Mouse (Mus musculus) embryo, embryonic 11 days (tissue): ENCODE results near the gene Blmh.
"Not testable (repeated sequence)": the region's sequence is repeated elsewhere in the genome, so short reads cannot be mapped to it uniquely, and the experiment has no call there.

Experiments used
- DNase-seq: peaks from one replicate; pipeline ENCODE4 v3.0.0-alpha.2; 2015

The Blmh gene

DNA sequence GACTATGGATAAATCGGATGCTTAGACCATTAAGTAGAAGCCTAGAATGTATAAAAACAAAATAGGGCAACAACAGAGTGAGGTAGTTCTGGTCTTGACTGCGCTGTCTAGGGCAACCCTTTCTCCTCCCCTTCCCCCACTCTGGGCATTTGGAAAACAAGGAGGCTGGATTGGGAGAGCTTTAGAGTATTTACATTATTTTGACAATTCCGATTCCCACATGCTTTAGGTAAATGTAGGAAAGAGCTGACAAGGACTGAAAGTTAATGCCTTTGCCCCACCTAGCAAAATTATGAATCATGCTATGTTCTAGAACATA, 7.4 kb upstream of the Blmh start:
- DNase-seq, result peak; percentile 47

- DNase-seq, result no peak
Observed at GRCm38 (mm10) chr11:76920607-76921006, 4.0 kb upstream of the Blmh start.

DNA sequence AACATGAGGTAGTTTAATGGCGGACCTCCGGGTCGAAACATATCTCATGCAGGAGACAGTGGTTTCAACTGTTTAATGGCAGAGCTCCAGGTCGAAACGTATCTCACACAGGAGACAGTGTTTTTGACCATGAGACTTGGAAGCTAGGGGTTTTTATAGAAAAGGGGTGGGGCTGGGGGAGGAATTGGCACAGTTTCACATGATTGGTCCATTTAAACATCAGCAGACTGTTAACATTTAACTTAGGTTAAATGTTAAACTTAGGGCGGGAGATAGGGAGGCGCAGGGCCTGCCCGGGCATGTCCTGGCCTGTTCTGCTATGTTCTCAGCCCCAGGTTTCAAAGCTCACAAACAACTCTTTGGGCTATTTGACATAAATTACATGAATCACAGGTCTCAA, 4.0 kb downstream of the Blmh start:
- not testable (repeated sequence) for DNase-seq

DNA sequence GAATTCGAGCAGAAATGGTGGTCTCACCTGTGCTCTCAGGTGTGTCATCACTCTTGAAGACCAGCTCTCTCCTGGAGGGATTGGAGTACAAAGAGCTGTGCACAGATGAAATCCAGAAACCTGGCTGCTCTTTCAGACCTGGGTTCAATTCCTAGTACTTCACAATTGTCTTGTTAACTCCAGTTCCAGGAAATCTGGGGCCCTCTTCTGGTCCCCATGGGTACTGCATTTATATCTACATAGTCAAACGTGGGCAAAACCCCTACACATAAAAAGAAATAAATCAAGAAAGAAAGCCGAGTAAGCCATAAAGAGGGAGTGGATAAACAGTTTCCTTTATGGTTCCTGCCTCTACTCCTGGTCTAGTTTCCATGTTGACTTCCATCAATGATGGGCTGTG, 8.6 kb downstream of the Blmh start:
- no peak for DNase-seq

DNA sequence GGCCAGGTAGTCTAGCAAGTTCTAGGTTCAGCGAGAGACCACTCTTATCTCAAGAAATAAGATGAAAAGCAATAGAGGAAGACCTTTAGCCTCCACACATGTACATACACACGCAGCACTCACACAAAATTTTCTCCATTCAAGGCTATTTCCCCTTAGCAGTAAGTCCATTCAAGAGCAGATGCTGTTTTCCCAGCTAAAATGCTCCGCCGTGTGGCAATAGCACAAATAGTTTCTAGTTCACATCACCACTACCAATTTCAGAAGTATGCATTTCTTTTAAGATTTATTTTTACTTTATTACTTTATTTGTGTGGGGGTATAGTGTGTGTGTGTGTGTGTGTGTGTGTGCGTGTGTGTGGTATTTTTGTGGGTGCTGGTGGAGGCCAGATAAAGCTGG, 12.0 kb downstream of the Blmh start:
- DNase-seq, result no peak

- DNase-seq, result no peak
Observed at GRCm38 (mm10) chr11:76944839-76945238, 20.2 kb downstream of the Blmh start.

- DNase-seq, result peak; percentile 95
Observed at GRCm38 (mm10) chr11:76945386-76946202, 21.0 kb downstream of the Blmh start.

- DNase-seq, result peak; percentile 37
Observed at GRCm38 (mm10) chr11:76946203-76946585, 21.6 kb downstream of the Blmh start.

GRCm38 (mm10) chr11:76953536-76953935, 28.9 kb downstream of the Blmh start:
- no peak for DNase-seq

GRCm38 (mm10) chr11:76965703-76966102, 41.1 kb downstream of the Blmh start:
- DNase-seq, result no peak

- no peak for DNase-seq
Observed at GRCm38 (mm10) chr11:76970328-76970727, 45.7 kb downstream of the Blmh start.

DNA sequence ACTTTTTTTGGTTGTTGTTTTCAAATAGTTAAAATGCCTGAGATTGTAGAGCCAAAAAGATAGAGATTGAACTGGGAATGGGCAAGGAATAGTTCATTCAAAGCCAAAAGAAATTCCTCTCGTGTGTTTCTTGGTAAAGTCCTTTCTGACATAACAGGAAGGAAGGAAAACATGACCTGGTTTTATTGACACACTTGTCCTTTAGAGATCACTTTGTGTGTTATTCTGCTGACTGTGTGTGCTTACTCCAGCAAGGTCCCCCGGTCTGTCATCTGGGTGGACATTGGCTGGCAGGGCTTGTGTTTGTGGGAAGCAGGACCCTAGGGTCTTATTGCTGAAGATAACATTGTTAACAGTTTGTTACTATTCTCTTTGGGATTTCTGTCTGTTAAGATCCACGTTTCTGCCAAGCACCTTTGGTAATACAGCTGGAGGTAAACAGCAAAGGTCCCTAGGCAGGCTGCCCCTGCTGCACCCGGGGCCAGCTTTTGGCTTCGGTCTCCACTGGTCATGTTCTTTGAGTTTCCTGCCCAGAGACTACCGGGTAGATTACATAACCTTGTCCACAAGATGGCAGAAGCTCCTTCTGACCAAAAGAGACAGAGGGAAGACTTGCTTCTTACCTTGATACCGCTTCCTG, 50.2 kb downstream of the Blmh start:
- no peak for DNase-seq

GRCm38 (mm10) chr11:76981570-76982141, 57.0 kb downstream of the Blmh start:
- DNase-seq, result no peak

DNA sequence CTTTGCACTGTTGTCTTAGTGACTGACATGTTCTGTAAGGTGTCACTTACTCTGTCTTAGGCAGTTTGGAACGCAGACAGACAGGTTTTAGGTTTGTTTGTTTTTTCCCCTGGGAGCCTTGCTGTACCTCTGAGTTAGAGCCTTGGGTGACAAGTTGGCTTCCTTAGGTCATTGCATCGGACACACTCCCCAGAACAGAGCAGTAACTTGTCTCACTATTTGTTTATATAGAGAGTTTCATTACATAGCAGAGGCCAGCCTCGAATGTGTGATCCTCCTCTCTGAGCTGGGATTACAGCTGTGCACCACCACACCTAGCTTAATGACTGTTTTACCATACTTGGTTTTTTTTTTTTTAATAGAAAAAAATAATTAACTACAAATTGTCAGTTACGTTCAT, 57.8 kb downstream of the Blmh start:
- no peak for DNase-seq

DNA sequence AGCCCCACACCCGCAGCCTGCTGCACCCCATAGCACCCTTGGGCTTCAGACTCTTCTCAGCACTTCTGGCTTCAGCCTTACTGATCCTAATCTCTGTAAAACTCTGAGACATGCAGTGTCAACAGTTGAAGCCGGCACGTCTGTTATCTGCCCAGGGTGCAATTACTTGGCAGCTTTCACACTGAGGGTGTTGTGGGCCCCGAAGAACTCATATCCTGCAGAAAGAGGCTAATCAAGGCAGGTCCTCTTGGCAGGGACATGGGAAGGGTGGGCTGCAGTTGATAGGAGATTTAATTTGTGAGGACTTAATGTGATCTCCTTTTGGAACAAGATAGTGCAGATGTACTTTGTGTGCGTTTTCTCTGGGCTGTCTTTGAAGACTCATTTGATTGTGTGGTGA, 59.0 kb downstream of the Blmh start:
- DNase-seq, result no peak

GRCm38 (mm10) chr11:76984173-76984572, 59.6 kb downstream of the Blmh start:
- no peak for DNase-seq

DNA sequence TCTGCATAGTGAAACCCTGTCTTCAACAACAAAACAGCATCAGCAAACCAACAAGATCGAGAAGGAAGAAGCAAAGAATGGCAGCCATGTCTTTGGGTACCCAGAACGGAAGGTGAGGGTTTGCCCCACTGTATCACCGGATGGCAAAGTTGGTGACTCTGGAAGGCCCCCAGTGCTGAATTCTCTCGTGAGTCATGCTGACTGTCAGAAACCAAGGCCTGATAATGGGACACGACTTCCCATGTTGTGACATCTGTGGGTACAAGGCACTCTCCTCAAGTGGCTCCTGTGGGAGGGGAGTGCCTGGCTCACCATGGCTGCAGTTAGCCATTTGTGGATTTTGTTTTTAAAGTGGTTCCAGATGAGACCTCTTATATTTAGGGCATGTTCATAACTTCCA, 66.2 kb downstream of the Blmh start:
- DNase-seq, result no peak

- DNase-seq, result no peak
Observed at GRCm38 (mm10) chr11:76992886-76993285, 68.3 kb downstream of the Blmh start.

- DNase-seq, result no peak
Observed at GRCm38 (mm10) chr11:76995966-76996672, 71.5 kb downstream of the Blmh start.

- DNase-seq, result peak; percentile 89
Observed at GRCm38 (mm10) chr11:76997305-76997704, 72.7 kb downstream of the Blmh start.

DNA sequence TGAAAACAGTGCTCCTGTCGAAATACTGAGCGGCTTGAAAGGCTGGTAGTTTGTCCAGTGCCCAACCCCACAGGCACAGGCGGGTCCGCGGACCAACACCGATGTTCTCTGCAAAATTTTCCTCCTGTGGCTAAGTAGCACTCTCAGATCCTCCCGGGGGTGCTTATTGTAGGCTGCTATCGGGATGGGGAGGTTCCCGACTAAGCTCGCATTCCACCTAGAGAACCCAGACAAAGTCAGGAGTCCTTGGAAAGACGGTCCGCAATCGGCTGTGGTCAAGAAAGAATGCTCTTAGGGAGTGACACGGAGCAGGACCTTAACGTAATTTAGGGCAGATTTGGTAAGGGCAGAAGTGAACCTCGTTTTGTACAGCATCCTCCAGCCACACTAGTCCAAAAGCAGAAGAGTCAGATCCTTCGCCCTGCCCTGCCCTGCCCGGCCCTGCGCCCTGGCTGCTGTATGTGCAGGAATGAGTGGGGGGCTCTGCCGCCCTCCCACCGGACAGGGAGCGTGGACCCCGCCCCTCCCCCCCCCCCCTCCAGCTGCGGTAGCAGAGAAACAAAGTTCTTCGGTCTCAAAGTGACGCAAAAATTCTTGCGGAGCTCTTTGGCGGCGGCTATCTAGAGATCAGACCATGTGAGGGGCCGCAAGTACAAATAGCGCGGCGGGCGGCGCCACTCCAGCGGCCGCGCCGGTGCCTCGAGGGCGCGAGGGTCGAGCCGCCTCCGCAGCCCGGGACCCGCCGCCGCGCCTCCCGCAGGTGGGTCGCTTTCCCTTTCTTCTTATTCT, 73.5 kb downstream of the Blmh start, which contains the start of gene Slc6a4:
TSS of gene Slc6a4 (plus strand) at position 688 of the 789 bp plus-strand sequence.
- peak; percentile 67 for DNase-seq

DNA sequence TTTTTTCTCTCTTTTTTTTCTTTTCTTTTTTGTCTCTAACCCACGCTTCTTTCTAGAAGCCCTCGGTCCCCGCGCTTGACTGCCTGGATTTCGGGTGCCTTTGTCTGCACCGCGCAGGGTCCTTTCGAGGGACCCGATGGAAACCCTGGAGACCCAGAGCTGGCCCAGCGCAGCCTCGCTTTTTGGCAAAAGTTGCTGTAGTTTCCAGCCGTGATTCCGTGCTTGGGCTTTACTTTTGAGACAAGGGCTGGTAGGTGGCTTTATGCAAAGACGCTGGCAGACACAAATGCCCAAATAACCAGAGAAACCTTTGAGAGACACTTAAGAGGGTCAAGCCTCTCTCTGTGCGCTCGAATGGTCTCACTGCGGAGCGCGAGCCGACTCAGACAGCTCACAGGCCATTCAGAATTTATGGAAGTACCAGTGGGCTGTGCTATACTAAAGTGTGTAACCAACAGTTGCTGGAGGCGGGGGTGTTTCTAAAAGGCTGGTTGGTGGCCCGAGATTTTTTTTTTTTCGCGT, 74.2 kb downstream of the Blmh start:
- peak; percentile 39 for DNase-seq

- no peak for DNase-seq
Observed at GRCm38 (mm10) chr11:77000741-77001140, 76.1 kb downstream of the Blmh start.
